Mouse (Mus musculus): ENCODE results near the gene Yipf2. TPM values are rescaled to one million over a fixed set of nuclear protein-coding genes. Genes with fewer than 3 reads are reported as not detected.

The Yipf2 gene
- polyA plus RNA-seq, 1 experiment from 2014 or later, result 26.9 TPM

DNA sequence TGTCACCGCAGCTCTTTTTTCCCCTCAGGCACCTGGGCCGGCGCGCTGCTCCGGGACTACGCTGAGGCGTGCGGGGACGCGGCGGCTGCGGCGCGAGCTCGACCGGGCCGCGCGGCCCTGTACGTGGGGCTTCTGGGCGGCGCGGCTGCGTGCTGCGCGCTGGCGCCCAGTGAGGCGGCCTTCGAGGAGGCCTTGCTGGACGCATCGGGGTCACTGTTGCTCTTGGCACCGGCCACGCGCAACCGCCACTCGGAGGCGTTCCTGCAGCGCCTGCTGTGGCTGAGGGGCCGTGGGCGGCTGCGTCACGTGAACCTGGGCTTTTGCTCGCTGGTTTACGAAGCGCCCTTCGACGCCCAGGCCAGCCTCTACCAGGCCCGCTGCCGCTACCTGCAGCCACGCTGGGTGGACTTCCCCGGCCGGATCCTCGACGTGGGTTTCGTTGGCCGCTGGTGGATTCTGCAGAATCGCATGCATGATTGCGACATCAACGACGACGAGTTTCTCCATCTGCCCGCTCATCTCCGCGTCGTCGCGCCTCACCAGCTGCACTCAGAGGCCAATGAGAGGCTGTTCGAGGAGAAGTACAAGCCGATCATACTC is 594 bp upstream of the Yipf2 start:
- H3K27me3 ChIP-seq (ENCODE audit: control insufficient read depth, insufficient read depth, low read length), result no peaks in the 10 kb centered on the region
- peak overlapping the region; percentile 93 for H3K4me2 ChIP-seq (replicated peaks; ENCODE audit: low read depth, low read length)
- WGBS, result under 1% methylated on average over 55 of the region's 69 CpGs
- peaks cover 27% of the 10 kb centered on the region for H3K36me3 ChIP-seq (ENCODE audit: control insufficient read depth, insufficient read depth, low read length)
- H3K4me3 ChIP-seq (ENCODE audit: low read depth, low read length), result peak overlapping the region; percentile 93
- H3K27ac ChIP-seq (ENCODE audit: low read length), result peak overlapping the region; percentile 70
- peak; percentile 48; the same call in 1 of the 2 replicates for ATAC-seq (ENCODE audit: insufficient number of reproducible peaks, insufficient read depth, low FRiP score, low read depth)
- H3K9me3 ChIP-seq (ENCODE audit: control insufficient read depth, low read depth, low read length), result no peaks in the 10 kb centered on the region
- peaks cover 19% of the 10 kb centered on the region for H3K4me1 ChIP-seq (ENCODE audit: control insufficient read depth, insufficient read depth, low read length)
- peak overlapping the region; percentile 83 for H3K9ac ChIP-seq (replicated peaks; ENCODE audit: low read depth, low read length)

- Histone ChIP-seq H3K36me3 (ENCODE audit: control insufficient read depth, insufficient read depth, low read length) (peaks cover 39% of the 10 kb centered on the region), H3K27me3 (ENCODE audit: control insufficient read depth, insufficient read depth, low read length) (no peaks in the 10 kb centered on the region), H3K4me3 (ENCODE audit: low read depth, low read length) (peak overlapping the region; percentile 93), H3K9ac (replicated peaks; ENCODE audit: low read depth, low read length) (peak overlapping the region; percentile 14; the same call in 1 of the 2 replicates), H3K27ac (ENCODE audit: low read length) (peak overlapping the region; percentile 70; the same call in 1 of the 2 replicates), H3K9me3 (ENCODE audit: control insufficient read depth, low read depth, low read length) (no peaks in the 10 kb centered on the region), H3K4me2 (replicated peaks; ENCODE audit: low read depth, low read length) (peak overlapping the region; percentile 88), H3K4me1 (ENCODE audit: control insufficient read depth, insufficient read depth, low read length) (peaks cover 19% of the 10 kb centered on the region)
- WGBS, result 19% methylated on average over 17 of the region's 17 CpGs
- no peak; the same call in 1 of the 2 replicates for ATAC-seq (ENCODE audit: insufficient number of reproducible peaks, insufficient read depth, low FRiP score, low read depth)
Measured at GRCm38 (mm10) chr9:21591831-21592702, 561 bp downstream of the Yipf2 start.

- WGBS, result 78% methylated on average over 6 of the region's 6 CpGs
- H3K27me3 ChIP-seq (ENCODE audit: control insufficient read depth, insufficient read depth, low read length), result no peaks in the 10 kb centered on the region
- H3K4me2 ChIP-seq (replicated peaks; ENCODE audit: low read depth, low read length), result peak overlapping the region; percentile 88
- H3K9ac ChIP-seq (replicated peaks; ENCODE audit: low read depth, low read length), result no peak overlapping the region
- no peak overlapping the region for H3K27ac ChIP-seq (ENCODE audit: low read length)
- no peak for ATAC-seq (ENCODE audit: insufficient number of reproducible peaks, insufficient read depth, low FRiP score, low read depth)
- no peaks in the 10 kb centered on the region for H3K9me3 ChIP-seq (ENCODE audit: control insufficient read depth, low read depth, low read length)
- peaks cover 47% of the 10 kb centered on the region for H3K36me3 ChIP-seq (ENCODE audit: control insufficient read depth, insufficient read depth, low read length)
- peak overlapping the region; percentile 93; the same call in 1 of the 2 replicates for H3K4me3 ChIP-seq (ENCODE audit: low read depth, low read length)
- H3K4me1 ChIP-seq (ENCODE audit: control insufficient read depth, insufficient read depth, low read length), result peaks cover 19% of the 10 kb centered on the region
Measured at GRCm38 (mm10) chr9:21591127-21591830, 1.3 kb downstream of the Yipf2 start.

DNA sequence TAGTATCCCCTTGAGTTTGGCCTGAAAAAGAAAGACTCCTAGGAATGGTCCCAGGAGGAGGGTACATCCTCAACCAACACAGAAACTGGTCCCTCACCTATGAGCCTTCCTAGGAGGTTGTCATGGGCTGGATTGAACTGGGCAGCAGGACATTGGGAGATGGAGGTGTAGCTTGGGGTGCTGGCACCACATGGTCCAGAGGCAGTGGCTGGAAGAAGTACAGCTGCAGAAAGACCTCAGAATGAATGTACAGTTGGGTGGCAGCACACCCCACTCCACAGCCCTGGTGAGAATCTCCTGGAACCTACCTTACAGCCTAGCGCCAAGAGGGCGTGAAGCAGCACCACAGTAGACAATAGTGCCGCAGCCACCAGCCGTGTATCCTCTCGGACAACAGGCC is 3.1 kb downstream of the Yipf2 start:
- H3K36me3 ChIP-seq (ENCODE audit: control insufficient read depth, insufficient read depth, low read length), result peaks cover 57% of the 10 kb centered on the region
- no peak overlapping the region for H3K27ac ChIP-seq (ENCODE audit: low read length)
- no peak overlapping the region for H3K4me2 ChIP-seq (replicated peaks; ENCODE audit: low read depth, low read length)
- ATAC-seq (ENCODE audit: insufficient number of reproducible peaks, insufficient read depth, low FRiP score, low read depth), result no peak
- H3K4me3 ChIP-seq (ENCODE audit: low read depth, low read length), result no peak overlapping the region
- H3K9me3 ChIP-seq (ENCODE audit: control insufficient read depth, low read depth, low read length), result no peaks in the 10 kb centered on the region
- no peaks in the 10 kb centered on the region for H3K27me3 ChIP-seq (ENCODE audit: control insufficient read depth, insufficient read depth, low read length)
- H3K9ac ChIP-seq (replicated peaks; ENCODE audit: low read depth, low read length), result no peak overlapping the region
- 89% methylated on average over 5 of the region's 5 CpGs for WGBS
- H3K4me1 ChIP-seq (ENCODE audit: control insufficient read depth, insufficient read depth, low read length), result peaks cover 19% of the 10 kb centered on the region

GRCm38 (mm10) chr9:21588350-21588749 is 4.3 kb downstream of the Yipf2 start:
- no peak overlapping the region for H3K9ac ChIP-seq (replicated peaks; ENCODE audit: low read depth, low read length)
- H3K36me3 ChIP-seq (ENCODE audit: control insufficient read depth, insufficient read depth, low read length), result peaks cover 67% of the 10 kb centered on the region
- H3K27ac ChIP-seq (ENCODE audit: low read length), result no peak overlapping the region
- ATAC-seq (ENCODE audit: insufficient number of reproducible peaks, insufficient read depth, low FRiP score, low read depth), result no peak
- H3K4me1 ChIP-seq (ENCODE audit: control insufficient read depth, insufficient read depth, low read length), result peaks cover 8% of the 10 kb centered on the region
- no peak overlapping the region for H3K4me3 ChIP-seq (ENCODE audit: low read depth, low read length)
- no peaks in the 10 kb centered on the region for H3K9me3 ChIP-seq (ENCODE audit: control insufficient read depth, low read depth, low read length)
- whole genome bisulfite sequencing, result 90% methylated on average over 8 of the region's 8 CpGs
- H3K4me2 ChIP-seq (replicated peaks; ENCODE audit: low read depth, low read length), result no peak overlapping the region
- no peaks in the 10 kb centered on the region for H3K27me3 ChIP-seq (ENCODE audit: control insufficient read depth, insufficient read depth, low read length)

GRCm38 (mm10) chr9:21587678-21588349 is 4.8 kb downstream of the Yipf2 start:
- WGBS, result 90% methylated on average over 23 of the region's 23 CpGs
- Histone ChIP-seq H3K9ac (replicated peaks; ENCODE audit: low read depth, low read length) (no peak overlapping the region), H3K4me3 (ENCODE audit: low read depth, low read length) (no peak overlapping the region), H3K9me3 (ENCODE audit: control insufficient read depth, low read depth, low read length) (no peaks in the 10 kb centered on the region), H3K4me2 (replicated peaks; ENCODE audit: low read depth, low read length) (no peak overlapping the region), H3K27ac (ENCODE audit: low read length) (no peak overlapping the region), H3K36me3 (ENCODE audit: control insufficient read depth, insufficient read depth, low read length) (peaks cover 72% of the 10 kb centered on the region), H3K27me3 (ENCODE audit: control insufficient read depth, insufficient read depth, low read length) (no peaks in the 10 kb centered on the region), H3K4me1 (ENCODE audit: control insufficient read depth, insufficient read depth, low read length) (peaks cover 7% of the 10 kb centered on the region)
- no peak for ATAC-seq (ENCODE audit: insufficient number of reproducible peaks, insufficient read depth, low FRiP score, low read depth)

DNA sequence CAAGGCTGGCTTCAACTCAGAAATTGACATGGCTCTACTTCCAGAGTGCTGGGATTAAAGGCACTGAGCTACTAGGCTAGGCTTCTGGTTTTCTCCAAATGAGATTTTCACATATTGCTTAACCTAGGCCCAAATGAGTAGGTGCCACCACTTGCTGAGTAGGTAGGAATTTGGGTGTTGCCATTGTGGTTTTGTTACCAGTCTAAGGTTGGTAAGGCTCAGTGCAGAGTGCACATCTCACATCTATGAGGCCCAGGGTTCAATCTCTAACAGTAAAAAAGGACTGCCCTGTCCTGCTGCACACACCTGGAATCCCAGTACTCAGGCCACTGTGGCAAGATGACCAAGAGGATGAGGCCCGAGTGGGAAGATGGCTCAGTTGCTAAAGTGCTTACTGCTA is 7.2 kb downstream of the Yipf2 start:
- ATAC-seq (ENCODE audit: insufficient number of reproducible peaks, insufficient read depth, low FRiP score, low read depth), result no peak
- H3K27ac ChIP-seq (ENCODE audit: low read length), result no peak overlapping the region
- no peaks in the 10 kb centered on the region for H3K4me1 ChIP-seq (ENCODE audit: control insufficient read depth, insufficient read depth, low read length)
- no peak overlapping the region for H3K9ac ChIP-seq (replicated peaks; ENCODE audit: low read depth, low read length)
- H3K36me3 ChIP-seq (ENCODE audit: control insufficient read depth, insufficient read depth, low read length), result peaks cover 96% of the 10 kb centered on the region
- H3K4me3 ChIP-seq (ENCODE audit: low read depth, low read length), result no peak overlapping the region
- H3K4me2 ChIP-seq (replicated peaks; ENCODE audit: low read depth, low read length), result no peak overlapping the region
- no peaks in the 10 kb centered on the region for H3K27me3 ChIP-seq (ENCODE audit: control insufficient read depth, insufficient read depth, low read length)
- WGBS, result 81% methylated on average over 1 of the region's 1 CpGs
- H3K9me3 ChIP-seq (ENCODE audit: control insufficient read depth, low read depth, low read length), result no peaks in the 10 kb centered on the region

- H3K4me2 ChIP-seq (replicated peaks; ENCODE audit: low read depth, low read length), result no peak overlapping the region
Measured at GRCm38 (mm10) chr9:21578226-21578625, 14.4 kb downstream of the Yipf2 start.

More at GRCm38 (mm10) chr9:21578226-21578625, 14.4 kb downstream of the Yipf2 start:
- no peak overlapping the region for H3K9ac ChIP-seq (replicated peaks; ENCODE audit: low read depth, low read length)
- H3K4me3 ChIP-seq (ENCODE audit: low read depth, low read length), result no peak overlapping the region
- H3K27ac ChIP-seq (ENCODE audit: low read length), result no peak overlapping the region
- H3K9me3 ChIP-seq (ENCODE audit: control insufficient read depth, low read depth, low read length), result no peaks in the 10 kb centered on the region
- WGBS, result 79% methylated on average over 3 of the region's 3 CpGs
- H3K27me3 ChIP-seq (ENCODE audit: control insufficient read depth, insufficient read depth, low read length), result no peaks in the 10 kb centered on the region
- peaks cover 80% of the 10 kb centered on the region for H3K36me3 ChIP-seq (ENCODE audit: control insufficient read depth, insufficient read depth, low read length)
- ATAC-seq (ENCODE audit: insufficient number of reproducible peaks, insufficient read depth, low FRiP score, low read depth), result no peak
- H3K4me1 ChIP-seq (ENCODE audit: control insufficient read depth, insufficient read depth, low read length), result no peaks in the 10 kb centered on the region
